Mouse (Mus musculus): Measurements from ENCODE around the gene Pctp.

DNA sequence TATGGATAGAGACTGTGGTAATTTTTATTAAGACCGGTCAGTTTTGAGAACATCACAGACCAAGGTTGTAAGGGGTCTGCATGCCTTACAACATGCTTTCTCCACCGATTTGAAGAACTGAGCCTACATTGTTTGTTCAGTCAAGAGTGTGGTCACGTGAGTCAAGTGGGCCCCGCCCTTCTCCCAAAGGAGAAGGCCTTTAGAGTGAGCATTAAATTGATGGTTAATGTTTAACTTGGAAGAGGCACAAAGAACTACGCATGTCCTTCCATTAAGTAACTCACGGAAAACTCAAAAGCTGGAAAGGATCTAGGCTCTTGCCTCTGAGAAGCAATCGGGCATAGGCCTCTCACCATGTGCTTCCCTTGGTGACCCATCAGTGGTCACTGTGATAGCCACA is 5.8 kb downstream of the Pctp start:
- TF ChIP-seq CTCF (conservative IDR thresholded peaks at IDR 0.05 in 1 of 2, IDR thresholded peaks at IDR 0.05 in 1 of 2; ENCODE audit: low read depth in 2 of 2, low read length in 2 of 2) (no peak), TBP (conservative IDR thresholded peaks at IDR 0.05; ENCODE audit: low read depth, low read length) (no peak), POLR2A (IDR thresholded peaks at IDR 0.05; ENCODE audit: low read depth, low read length) (no peak)

All from CH12.LX (cell line).